Mouse (Mus musculus): ENCODE measurements around the gene Nagpa. TPM values are rescaled to one million over a fixed set of nuclear protein-coding genes. Genes with fewer than 3 reads are reported as not detected.

The Nagpa gene
- polyA plus RNA-seq, 1 experiment from 2014 or later = 13.0 TPM

DNA sequence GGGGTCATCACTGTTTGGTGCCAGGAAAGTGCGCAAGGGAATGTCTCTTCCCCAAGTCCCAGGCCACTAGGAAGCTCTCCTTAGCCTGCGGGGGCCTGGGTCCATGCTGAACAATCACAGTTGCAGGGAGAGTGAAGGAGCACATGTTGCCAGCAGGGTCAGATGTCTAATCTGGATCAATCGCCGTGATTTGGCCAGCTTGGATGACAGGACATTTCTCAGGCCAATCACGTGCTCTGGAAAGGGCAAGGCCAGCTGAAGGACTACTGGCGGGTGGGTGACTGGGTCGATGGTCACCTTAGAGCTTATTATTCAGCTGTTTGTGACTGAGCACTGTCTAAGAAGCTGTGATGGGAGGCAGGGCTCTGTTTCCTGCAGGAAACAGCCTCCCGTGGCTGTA, 19.7 kb downstream of the Nagpa start:
- no peaks in the 10 kb centered on the region for H3K4me1 ChIP-seq (ENCODE audit: control insufficient read depth, insufficient read depth, low read length)
- no peak overlapping the region for H3K4me3 ChIP-seq (ENCODE audit: low read depth, low read length)
- H3K36me3 ChIP-seq (ENCODE audit: control insufficient read depth, insufficient read depth, low read length) = no peaks in the 10 kb centered on the region
- WGBS (ENCODE audit: insufficient replicate concordance) = 51% methylated on average over 8 of the region's 8 CpGs
- H3K4me2 ChIP-seq = no peak overlapping the region
- no peak overlapping the region for H3K9ac ChIP-seq (ENCODE audit: low read depth, low read length)
- H3K27ac ChIP-seq (ENCODE audit: low read depth, low read length) = no peak overlapping the region
- no peak for ATAC-seq (replicated peaks; ENCODE audit: insufficient number of reproducible peaks, low FRiP score, low TSS enrichment)
- no peaks in the 10 kb centered on the region for H3K9me3 ChIP-seq (replicated peaks; ENCODE audit: control insufficient read depth, low read length)
- H3K27me3 ChIP-seq (ENCODE audit: control insufficient read depth, insufficient read depth, low read length) = peaks cover 4% of the 10 kb centered on the region

DNA sequence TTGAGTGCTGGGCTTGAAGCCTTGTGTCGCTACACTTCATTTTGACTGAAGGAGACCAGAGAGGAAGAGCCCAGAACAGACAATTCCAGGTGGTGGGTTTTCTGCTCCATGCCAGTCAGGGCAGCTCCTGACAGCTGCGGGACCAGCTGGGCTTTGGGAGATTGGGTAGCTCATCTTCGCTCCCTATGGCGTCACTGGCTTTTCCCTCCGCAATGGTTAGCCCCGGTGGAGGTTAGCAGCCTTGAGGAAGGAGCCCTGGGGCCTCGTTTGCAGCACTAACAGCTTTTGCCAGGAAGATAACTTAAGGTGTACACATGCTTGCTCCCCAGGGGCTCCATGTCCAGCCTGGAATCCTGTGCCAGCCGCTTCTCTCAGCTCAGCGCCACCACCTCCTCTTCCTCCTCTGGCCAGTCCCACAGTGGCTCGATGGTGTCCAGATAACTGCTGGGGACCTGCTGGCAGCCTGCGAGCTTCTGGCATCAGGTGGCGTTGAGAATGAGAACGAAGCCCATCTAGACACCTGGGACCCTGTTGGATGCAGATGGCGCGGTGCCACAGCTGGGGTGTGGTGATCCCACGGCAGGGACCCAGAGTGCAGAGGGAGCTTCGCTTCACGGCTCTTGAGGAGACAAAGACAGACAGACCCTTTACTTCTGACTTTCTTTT, 20.4 kb downstream of the Nagpa start:
- no peak overlapping the region for H3K27ac ChIP-seq (ENCODE audit: low read depth, low read length)
- no peaks in the 10 kb centered on the region for H3K9me3 ChIP-seq (replicated peaks; ENCODE audit: control insufficient read depth, low read length)
- no peak overlapping the region for H3K4me2 ChIP-seq
- WGBS (ENCODE audit: insufficient replicate concordance) = 76% methylated on average over 18 of the region's 18 CpGs
- H3K27me3 ChIP-seq (ENCODE audit: control insufficient read depth, insufficient read depth, low read length) = peaks cover 4% of the 10 kb centered on the region
- no peak for ATAC-seq (replicated peaks; ENCODE audit: insufficient number of reproducible peaks, low FRiP score, low TSS enrichment)
- no peak overlapping the region for H3K9ac ChIP-seq (ENCODE audit: low read depth, low read length)
- no peaks in the 10 kb centered on the region for H3K4me1 ChIP-seq (ENCODE audit: control insufficient read depth, insufficient read depth, low read length)
- no peak overlapping the region for H3K4me3 ChIP-seq (ENCODE audit: low read depth, low read length)
- H3K36me3 ChIP-seq (ENCODE audit: control insufficient read depth, insufficient read depth, low read length) = no peaks in the 10 kb centered on the region

DNA sequence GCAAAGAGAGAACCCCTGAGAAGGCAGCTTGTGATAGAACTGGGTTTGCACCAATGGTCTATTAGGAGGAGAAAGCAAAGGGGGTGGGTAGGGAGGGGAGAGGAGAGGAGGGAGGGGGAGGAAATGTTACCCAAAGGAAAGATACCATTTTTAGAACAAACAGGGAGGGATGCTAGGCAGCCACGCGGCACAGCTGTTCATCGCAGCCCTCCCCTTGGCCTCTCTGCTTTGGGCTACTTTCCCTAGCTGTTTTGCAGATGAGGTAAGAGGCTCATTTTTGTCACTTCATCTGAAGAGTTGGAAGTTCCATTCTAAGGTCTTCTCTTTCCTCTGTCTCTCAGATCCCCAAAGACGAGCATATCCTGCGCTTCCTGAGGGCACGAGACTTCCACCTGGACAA, 31.2 kb downstream of the Nagpa start:
- no peak overlapping the region for H3K4me3 ChIP-seq (ENCODE audit: low read depth, low read length)
- no peak overlapping the region for H3K27ac ChIP-seq (ENCODE audit: low read depth, low read length)
- no peak overlapping the region for H3K4me2 ChIP-seq
- no peaks in the 10 kb centered on the region for H3K27me3 ChIP-seq (ENCODE audit: control insufficient read depth, insufficient read depth, low read length)
- no peaks in the 10 kb centered on the region for H3K9me3 ChIP-seq (replicated peaks; ENCODE audit: control insufficient read depth, low read length)
- H3K36me3 ChIP-seq (ENCODE audit: control insufficient read depth, insufficient read depth, low read length) = no peaks in the 10 kb centered on the region
- WGBS (ENCODE audit: insufficient replicate concordance) = 86% methylated on average over 6 of the region's 6 CpGs
- no peaks in the 10 kb centered on the region for H3K4me1 ChIP-seq (ENCODE audit: control insufficient read depth, insufficient read depth, low read length)
- H3K9ac ChIP-seq (ENCODE audit: low read depth, low read length) = no peak overlapping the region
- no peak for ATAC-seq (replicated peaks; ENCODE audit: insufficient number of reproducible peaks, low FRiP score, low TSS enrichment)

DNA sequence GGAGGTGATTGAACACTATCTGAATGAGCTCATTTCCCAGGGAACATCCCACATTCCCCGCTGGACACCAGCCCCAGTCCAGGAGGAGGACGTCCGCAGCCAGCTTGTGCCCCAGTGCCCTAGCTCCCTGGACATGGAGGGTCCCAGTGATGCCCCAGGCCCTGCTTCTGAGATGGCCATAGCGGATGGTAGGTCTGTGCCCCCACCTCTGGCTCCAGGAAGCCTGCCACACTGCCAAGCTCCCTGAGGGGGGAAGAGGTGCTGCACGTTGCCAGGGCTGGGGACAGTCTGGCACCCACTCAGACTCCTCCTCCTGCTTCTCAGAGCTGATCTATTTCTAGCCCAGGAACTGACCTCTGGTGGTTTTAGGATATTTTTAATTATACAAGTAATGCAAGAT, 35.0 kb downstream of the Nagpa start:
- 52% methylated on average over 5 of the region's 5 CpGs for WGBS (ENCODE audit: insufficient replicate concordance)
- Histone ChIP-seq H3K4me3 (ENCODE audit: low read depth, low read length) (no peak overlapping the region), H3K27me3 (ENCODE audit: control insufficient read depth, insufficient read depth, low read length) (no peaks in the 10 kb centered on the region), H3K4me1 (ENCODE audit: control insufficient read depth, insufficient read depth, low read length) (no peaks in the 10 kb centered on the region), H3K9me3 (replicated peaks; ENCODE audit: control insufficient read depth, low read length) (no peaks in the 10 kb centered on the region), H3K9ac (ENCODE audit: low read depth, low read length) (no peak overlapping the region), H3K36me3 (ENCODE audit: control insufficient read depth, insufficient read depth, low read length) (no peaks in the 10 kb centered on the region), H3K4me2 (no peak overlapping the region), H3K27ac (ENCODE audit: low read depth, low read length) (no peak overlapping the region)
- ATAC-seq (replicated peaks; ENCODE audit: insufficient number of reproducible peaks, low FRiP score, low TSS enrichment) = no peak

DNA sequence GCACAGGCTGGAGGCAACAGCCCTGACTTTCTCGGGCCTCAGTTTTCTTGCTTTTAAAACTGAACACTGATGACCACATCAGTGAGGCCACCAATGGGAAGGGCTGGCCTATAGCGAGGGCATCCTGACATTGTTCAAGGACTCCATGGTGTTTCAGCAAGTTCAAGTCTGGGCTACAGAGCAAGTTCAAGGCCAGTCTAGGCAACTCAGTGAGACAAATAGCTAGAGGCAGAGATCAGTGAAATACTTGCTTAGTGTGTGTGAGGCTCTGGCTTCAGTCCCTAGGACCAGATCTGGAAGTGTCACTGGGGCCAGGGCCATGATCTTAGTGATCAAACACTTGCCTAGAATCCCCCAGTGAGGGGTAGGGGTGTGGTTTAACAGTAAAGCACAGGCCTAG, 35.8 kb downstream of the Nagpa start:
- Histone ChIP-seq H3K4me3 (ENCODE audit: low read depth, low read length) (no peak overlapping the region), H3K4me1 (ENCODE audit: control insufficient read depth, insufficient read depth, low read length) (no peaks in the 10 kb centered on the region), H3K27ac (ENCODE audit: low read depth, low read length) (no peak overlapping the region), H3K27me3 (ENCODE audit: control insufficient read depth, insufficient read depth, low read length) (no peaks in the 10 kb centered on the region), H3K9me3 (replicated peaks; ENCODE audit: control insufficient read depth, low read length) (no peaks in the 10 kb centered on the region), H3K36me3 (ENCODE audit: control insufficient read depth, insufficient read depth, low read length) (no peaks in the 10 kb centered on the region), H3K4me2 (no peak overlapping the region), H3K9ac (ENCODE audit: low read depth, low read length) (no peak overlapping the region)
- 86% methylated on average over 2 of the region's 2 CpGs for WGBS (ENCODE audit: insufficient replicate concordance)
- ATAC-seq (replicated peaks; ENCODE audit: insufficient number of reproducible peaks, low FRiP score, low TSS enrichment) = no peak

DNA sequence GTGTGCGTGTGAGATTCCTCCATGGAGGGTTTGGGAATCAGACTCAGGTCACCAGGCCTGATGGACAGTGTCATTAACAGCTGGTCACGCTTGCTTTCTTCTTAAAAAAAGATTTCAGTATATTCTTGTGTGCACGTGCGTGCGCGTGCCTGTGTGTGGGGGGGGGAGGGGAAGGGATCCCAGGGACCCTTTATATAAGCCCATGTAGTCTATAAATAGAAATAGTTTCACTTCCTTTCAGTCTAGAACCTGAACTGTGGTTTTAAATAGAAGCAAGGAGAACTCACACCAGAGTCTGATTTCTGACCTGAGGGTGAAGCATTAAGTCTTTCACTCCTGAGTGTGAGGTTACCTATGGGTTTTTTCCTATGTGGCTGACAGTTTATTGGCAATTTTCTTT, 39.5 kb downstream of the Nagpa start:
- Histone ChIP-seq H3K27ac (ENCODE audit: low read depth, low read length) (no peak overlapping the region), H3K27me3 (ENCODE audit: control insufficient read depth, insufficient read depth, low read length) (0 out of 2 replicates have a peak, but pooled peaks cover 4% of the 10 kb centered on the region), H3K36me3 (ENCODE audit: control insufficient read depth, insufficient read depth, low read length) (no peaks in the 10 kb centered on the region), H3K9ac (ENCODE audit: low read depth, low read length) (no peak overlapping the region), H3K4me1 (ENCODE audit: control insufficient read depth, insufficient read depth, low read length) (no peaks in the 10 kb centered on the region), H3K9me3 (replicated peaks; ENCODE audit: control insufficient read depth, low read length) (no peaks in the 10 kb centered on the region), H3K4me3 (ENCODE audit: low read depth, low read length) (no peak overlapping the region), H3K4me2 (no peak overlapping the region)
- 74% methylated on average over 6 of the region's 6 CpGs for WGBS (ENCODE audit: insufficient replicate concordance)
- no peak for ATAC-seq (replicated peaks; ENCODE audit: insufficient number of reproducible peaks, low FRiP score, low TSS enrichment)

DNA sequence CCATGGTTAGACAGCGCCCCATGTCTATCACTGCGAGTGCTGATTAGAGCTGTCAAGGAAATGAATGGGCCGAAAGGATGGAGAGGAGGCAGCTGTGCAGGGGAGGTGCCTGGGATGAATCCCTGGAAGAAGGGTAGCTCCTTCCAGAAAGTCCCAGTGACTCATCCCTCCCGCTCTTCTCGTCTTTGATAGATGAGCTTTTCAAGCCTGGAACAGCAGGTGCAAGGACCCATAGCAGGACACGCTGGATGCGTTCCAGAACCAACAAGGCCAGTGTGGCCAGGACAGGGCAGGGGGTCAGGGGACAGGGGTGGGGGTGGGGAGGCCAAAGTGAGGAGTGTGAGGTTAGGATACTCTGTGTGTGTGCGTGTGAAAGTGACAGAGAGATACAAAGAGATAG, 44.6 kb downstream of the Nagpa start:
- 50% methylated on average over 8 of the region's 8 CpGs for WGBS (ENCODE audit: insufficient replicate concordance)
- H3K9me3 ChIP-seq (replicated peaks; ENCODE audit: control insufficient read depth, low read length) = no peaks in the 10 kb centered on the region
- 0 out of 2 replicates have a peak, but pooled peaks cover 4% of the 10 kb centered on the region for H3K27me3 ChIP-seq (ENCODE audit: control insufficient read depth, insufficient read depth, low read length)
- H3K4me1 ChIP-seq (ENCODE audit: control insufficient read depth, insufficient read depth, low read length) = no peaks in the 10 kb centered on the region
- no peak overlapping the region for H3K4me2 ChIP-seq
- H3K36me3 ChIP-seq (ENCODE audit: control insufficient read depth, insufficient read depth, low read length) = no peaks in the 10 kb centered on the region
- H3K4me3 ChIP-seq (ENCODE audit: low read depth, low read length) = no peak overlapping the region
- no peak overlapping the region for H3K9ac ChIP-seq (ENCODE audit: low read depth, low read length)
- H3K27ac ChIP-seq (ENCODE audit: low read depth, low read length) = no peak overlapping the region
- no peak for ATAC-seq (replicated peaks; ENCODE audit: insufficient number of reproducible peaks, low FRiP score, low TSS enrichment)

DNA sequence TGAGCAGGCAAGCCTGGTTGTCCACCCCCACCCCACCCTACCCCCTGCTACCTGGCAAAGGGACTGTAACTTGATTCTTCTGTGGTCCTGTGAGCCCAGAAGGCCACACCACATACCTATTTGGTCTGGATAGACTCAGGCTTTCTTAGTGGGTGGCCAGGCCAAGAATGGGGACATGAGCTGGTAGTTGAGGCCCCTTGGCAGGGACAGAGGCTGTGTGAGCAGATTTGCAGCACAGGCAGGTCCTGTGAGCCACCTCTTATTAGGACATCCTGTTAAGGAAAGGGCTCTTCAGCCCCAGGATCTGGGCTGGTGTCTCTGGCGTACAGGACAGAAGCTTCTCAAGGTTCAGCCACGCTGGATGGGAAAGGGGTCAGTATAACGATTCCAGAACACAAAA, 46.7 kb downstream of the Nagpa start:
- Histone ChIP-seq H3K4me2 (no peak overlapping the region), H3K4me3 (ENCODE audit: low read depth, low read length) (no peak overlapping the region), H3K27me3 (ENCODE audit: control insufficient read depth, insufficient read depth, low read length) (0 out of 2 replicates have a peak, but pooled peaks cover 2% of the 10 kb centered on the region), H3K27ac (ENCODE audit: low read depth, low read length) (no peak overlapping the region), H3K9ac (ENCODE audit: low read depth, low read length) (no peak overlapping the region), H3K4me1 (ENCODE audit: control insufficient read depth, insufficient read depth, low read length) (no peaks in the 10 kb centered on the region), H3K9me3 (replicated peaks; ENCODE audit: control insufficient read depth, low read length) (no peaks in the 10 kb centered on the region), H3K36me3 (ENCODE audit: control insufficient read depth, insufficient read depth, low read length) (no peaks in the 10 kb centered on the region)
- ATAC-seq (replicated peaks; ENCODE audit: insufficient number of reproducible peaks, low FRiP score, low TSS enrichment) = no peak
- WGBS (ENCODE audit: insufficient replicate concordance) = 73% methylated on average over 3 of the region's 3 CpGs

DNA sequence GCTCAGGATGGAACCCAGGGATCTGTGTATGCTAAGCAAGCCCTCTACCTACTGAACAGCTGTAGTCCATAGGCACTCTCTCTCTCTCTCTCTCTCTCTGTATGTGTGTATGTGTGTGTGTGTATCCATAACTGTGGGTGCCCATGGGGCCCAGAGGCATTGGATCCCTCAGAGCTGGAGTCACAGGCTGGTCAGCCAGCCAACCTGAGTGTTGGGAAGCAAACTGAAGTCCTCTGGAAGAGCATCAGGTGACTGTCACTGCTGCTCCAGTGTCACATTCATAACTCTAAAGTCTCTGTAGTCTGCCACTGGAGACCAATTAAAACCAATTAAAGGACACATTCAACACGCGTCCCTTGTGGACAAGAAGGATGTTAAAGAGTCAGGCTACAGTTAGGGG, 47.3 kb downstream of the Nagpa start:
- no peak overlapping the region for H3K4me3 ChIP-seq (ENCODE audit: low read depth, low read length)
- WGBS (ENCODE audit: insufficient replicate concordance) = 69% methylated on average over 2 of the region's 2 CpGs
- no peak overlapping the region for H3K9ac ChIP-seq (ENCODE audit: low read depth, low read length)
- no peaks in the 10 kb centered on the region for H3K9me3 ChIP-seq (replicated peaks; ENCODE audit: control insufficient read depth, low read length)
- H3K27ac ChIP-seq (ENCODE audit: low read depth, low read length) = no peak overlapping the region
- no peaks in the 10 kb centered on the region for H3K36me3 ChIP-seq (ENCODE audit: control insufficient read depth, insufficient read depth, low read length)
- no peaks in the 10 kb centered on the region for H3K4me1 ChIP-seq (ENCODE audit: control insufficient read depth, insufficient read depth, low read length)
- no peaks in the 10 kb centered on the region for H3K27me3 ChIP-seq (ENCODE audit: control insufficient read depth, insufficient read depth, low read length)
- no peak for ATAC-seq (replicated peaks; ENCODE audit: insufficient number of reproducible peaks, low FRiP score, low TSS enrichment)
- H3K4me2 ChIP-seq = no peak overlapping the region

Data from heart, embryonic 11.5 days (tissue).